Mouse (Mus musculus): ENCODE data around the gene Wdr11.

Wdr11 gene

DNA sequence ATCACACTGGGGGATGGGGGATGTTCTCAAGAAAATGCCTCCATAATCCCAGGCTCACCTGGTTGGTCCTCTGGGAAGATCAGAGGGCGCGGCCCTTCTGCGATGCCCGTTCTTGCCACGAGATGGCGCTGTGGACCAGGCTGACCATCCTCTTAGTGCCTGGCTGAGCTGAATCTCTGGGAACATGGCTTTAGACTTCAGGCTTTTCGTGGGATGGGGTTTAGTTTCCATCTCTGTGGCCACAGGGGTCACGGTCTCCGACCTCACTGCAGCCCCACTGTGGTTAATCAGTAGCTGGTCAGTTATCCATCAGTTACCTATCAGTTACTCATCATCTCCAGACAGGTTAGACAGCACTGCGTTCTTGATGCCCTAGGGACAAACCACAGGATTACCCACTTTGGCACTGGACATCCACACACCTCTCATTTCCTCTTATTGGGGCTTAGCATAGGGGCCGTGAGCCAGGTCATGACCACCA, 62.2 kb downstream of the Wdr11 start:
- peak; percentile 81 for DNase-seq (ENCODE audit: low spot score)

- no peak for DNase-seq (ENCODE audit: low spot score)
Observed at GRCm38 (mm10) chr7:129654923-129655322, 63.3 kb downstream of the Wdr11 start.

DNA sequence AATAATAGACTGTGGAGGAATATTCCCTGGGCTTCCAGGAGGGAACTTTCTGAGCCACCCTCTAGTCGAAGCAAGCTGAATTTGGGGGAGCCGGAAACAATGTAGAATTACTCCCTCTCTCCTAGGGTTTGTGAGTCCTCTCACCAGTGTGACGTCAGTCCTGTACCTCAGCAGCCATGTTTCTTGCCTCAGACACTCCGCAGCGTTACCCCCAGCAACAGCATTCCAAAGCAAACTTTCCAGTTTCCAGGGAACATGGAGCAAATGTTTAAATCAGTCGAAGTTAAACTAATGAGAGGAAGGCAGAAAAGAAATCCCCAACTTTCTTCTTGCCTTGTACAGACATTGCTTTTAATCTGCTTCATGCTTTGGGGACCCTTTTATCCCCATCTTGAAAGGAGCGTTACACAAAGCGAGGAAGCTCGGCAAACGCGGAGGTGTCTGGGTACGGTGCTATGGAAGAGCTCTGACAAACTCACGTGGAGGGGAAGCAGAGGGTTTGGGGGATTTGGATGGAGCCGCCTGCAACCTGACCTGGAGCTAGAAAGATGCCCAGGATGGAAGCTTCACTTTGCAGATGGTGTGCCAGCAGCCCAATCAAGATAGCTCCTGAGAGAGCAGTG, 64.1 kb downstream of the Wdr11 start:
- no peak for DNase-seq (ENCODE audit: low spot score)

- DNase-seq (ENCODE audit: low spot score) = no peak
Observed at GRCm38 (mm10) chr7:129657867-129658266, 66.2 kb downstream of the Wdr11 start.

DNA sequence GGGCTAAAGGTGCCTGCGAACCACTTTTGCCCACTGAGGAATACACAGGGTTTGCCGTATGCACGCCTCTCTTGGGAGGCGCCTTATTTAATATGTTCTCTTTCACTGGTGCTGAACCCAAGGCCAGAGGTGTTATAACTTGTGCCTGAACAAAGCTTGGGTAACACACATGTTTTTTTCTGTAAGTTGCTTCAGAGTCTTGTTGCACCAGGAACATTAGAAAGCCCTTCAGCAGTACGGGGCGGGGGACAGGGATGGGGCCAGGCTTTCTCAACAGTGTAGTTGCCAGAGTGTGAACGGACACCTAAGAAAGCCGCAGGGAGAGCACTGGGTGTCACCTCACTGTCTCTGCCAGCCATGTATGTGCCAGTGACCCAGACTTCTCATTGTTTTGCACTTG, 68.1 kb downstream of the Wdr11 start:
- no peak for DNase-seq (ENCODE audit: low spot score)

DNA sequence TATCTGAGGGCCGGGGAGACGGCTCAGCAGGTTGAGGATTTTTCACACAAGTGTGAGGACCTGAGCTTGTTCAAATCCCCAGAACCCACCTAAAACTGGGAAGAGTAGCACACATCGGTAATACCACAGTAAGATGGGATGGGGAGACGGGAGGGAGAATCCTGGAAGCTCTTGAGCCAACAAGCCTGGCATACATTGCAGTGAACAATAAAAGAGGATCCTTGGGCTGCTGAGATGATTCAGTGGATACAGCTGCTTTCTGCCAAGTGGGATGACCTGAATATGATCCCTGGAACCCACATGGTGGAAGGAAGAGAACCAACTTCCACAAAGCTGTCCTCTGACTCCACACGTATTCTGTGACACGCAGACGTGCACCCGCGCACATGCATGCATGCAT, 68.9 kb downstream of the Wdr11 start:
- DNase-seq (ENCODE audit: low spot score) = no peak

DNA sequence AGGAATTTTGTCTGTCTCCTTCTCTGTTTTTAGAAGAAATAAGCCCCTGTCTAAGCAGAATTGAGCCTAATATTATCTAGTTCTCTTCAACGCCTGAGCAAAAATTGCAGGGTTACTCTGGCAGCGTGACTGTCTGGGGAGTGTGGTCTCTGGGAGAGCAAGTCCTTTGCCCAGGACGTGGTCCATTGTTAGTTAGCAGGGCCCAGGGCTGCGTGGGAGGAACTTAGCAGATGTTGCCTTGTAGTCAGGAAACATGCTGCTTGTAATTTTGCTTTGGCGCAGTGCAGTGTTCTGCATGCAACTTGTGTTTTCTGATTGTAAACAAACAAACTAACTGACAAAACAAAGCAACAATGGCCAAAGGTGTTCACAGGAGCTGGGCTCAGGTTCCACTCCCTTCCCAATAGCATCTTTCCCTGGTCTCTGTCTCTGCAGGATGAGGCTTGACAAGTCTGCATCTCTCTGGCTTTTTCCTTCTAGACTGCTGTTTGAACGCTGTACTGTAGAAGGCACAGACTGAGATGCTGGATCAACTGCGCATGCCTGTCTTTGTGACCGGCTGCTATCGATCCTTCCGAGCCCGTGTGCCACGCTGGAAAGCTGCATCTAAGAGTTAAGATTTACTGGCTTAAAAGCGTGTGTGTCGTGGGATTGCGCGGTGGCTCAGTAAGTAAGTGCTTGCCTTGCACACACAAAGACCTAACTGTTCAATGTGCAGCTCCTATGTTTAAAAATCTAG, 70.6 kb downstream of the Wdr11 start:
- no peak for DNase-seq (ENCODE audit: low spot score)

- DNase-seq (ENCODE audit: low spot score) = peak; percentile 87
Observed at GRCm38 (mm10) chr7:129663781-129664505, 72.3 kb downstream of the Wdr11 start.

DNA sequence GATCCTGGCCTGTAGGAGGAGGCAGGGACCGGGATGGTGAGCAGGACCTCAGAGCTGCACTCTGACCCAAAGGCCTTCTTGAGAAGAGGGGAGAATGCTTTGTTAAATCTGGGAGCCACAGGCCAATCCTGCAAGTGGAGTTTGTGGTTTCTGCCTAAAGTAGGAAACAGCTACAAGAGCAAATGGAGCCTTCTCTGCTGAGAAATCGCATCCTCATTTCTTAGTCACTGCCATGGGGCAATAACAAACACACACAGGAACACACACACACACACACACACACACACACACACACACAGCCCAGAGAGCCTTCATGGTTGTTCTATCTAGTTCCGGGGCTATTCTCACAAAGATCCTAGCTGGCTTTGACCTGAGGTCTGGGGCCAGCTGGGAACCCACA, 73.7 kb downstream of the Wdr11 start:
- no peak for DNase-seq (ENCODE audit: low spot score)

DNA sequence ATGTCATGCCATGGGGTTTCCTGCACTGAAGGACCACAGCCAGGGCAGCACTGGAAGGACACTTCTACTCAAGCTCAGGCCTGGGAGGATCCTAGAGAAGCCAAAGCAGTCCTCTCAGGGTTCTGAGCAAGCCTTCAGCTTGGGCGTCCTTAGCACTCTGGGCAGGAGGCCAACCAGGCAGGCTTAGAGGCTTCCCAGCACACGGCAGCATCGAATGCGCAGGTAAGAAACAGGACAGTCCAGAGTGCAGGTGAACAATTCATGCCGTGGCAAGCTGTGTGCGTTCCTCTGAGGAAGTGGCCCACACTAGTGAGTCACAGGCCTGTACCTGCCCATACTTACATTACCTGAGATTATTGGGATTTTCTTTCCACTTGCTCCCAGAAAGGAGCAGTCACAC, 74.3 kb downstream of the Wdr11 start:
- DNase-seq (ENCODE audit: low spot score) = no peak

DNA sequence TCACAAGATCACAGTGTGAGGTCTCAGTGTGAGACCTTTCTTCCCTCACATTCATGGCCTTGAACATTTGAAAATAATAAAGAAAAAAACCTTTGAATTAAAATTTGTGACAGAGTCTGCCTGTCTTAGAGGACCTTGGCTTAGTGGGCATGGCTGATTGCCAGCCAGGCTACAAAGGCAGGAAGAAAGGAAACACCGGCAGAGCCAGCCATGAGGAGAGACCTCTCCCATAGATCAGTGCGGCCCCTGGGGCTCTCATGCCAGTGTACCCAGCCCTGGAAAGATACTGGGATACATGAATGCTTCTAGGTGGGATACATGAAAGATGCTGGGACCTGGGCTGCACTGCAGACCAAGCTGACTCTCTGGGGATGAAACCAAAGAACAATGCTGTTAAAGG, 74.9 kb downstream of the Wdr11 start:
- no peak for DNase-seq (ENCODE audit: low spot score)

- no peak for DNase-seq (ENCODE audit: low spot score)
Observed at GRCm38 (mm10) chr7:129670280-129670679, 78.6 kb downstream of the Wdr11 start.

DNA sequence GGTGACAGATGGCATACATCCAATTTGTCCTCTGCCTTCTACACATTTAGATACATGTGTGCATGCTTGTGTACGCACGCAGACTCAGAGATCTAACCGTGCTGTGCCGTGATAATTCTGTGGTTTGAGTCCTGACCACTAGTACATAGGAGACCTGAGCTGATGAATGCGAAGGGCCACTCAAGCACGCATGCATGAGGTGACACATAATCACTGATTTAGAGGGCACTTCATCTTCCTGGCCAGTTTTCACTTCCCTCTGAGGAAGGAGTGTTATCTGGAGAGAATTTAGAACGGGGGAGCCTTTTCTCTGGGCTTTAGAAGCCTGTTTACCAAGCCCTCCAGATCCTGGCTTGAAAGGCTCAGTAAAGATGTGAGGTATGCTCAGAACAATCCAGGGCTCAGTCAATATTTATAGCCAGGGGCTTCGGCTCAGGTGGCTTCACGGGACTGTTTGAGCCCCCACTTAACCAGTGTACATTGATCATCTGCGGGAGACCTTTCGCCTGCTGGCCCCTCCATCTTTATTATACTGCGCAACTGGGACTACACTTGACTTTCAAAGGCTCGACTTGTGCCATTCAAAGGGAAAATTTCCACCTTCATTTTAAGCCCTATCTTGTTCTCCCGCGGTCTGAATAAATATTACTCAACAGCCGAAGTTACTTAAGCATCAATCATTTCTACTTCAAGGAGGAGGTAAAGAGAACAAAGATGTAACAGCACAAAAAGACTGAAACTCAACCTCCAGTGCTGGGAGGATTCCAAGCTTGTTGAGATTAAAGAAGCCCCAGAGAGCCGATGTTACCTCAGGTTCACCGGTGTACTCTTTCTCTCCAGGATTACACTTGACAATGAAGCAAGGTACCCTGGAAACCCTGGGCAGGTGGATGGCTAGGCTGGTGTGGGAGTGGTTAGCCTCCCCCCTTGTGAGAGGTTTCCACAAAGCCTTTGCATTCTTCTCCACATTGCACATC, 80.3 kb downstream of the Wdr11 start:
- no peak for DNase-seq (ENCODE audit: low spot score)

GRCm38 (mm10) chr7:129673776-129674175, 82.1 kb downstream of the Wdr11 start:
- no peak for DNase-seq (ENCODE audit: low spot score)

- DNase-seq (ENCODE audit: low spot score) = no peak
Observed at GRCm38 (mm10) chr7:129674558-129674957, 82.9 kb downstream of the Wdr11 start.

GRCm38 (mm10) chr7:129675852-129676251, 84.2 kb downstream of the Wdr11 start:
- DNase-seq (ENCODE audit: low spot score) = no peak

GRCm38 (mm10) chr7:129677141-129677540, 85.5 kb downstream of the Wdr11 start:
- no peak for DNase-seq (ENCODE audit: low spot score)

- DNase-seq (ENCODE audit: low spot score) = no peak
Observed at GRCm38 (mm10) chr7:129678431-129678830, 86.8 kb downstream of the Wdr11 start.

GRCm38 (mm10) chr7:129678972-129679371, 87.3 kb downstream of the Wdr11 start:
- no peak for DNase-seq (ENCODE audit: low spot score)

DNA sequence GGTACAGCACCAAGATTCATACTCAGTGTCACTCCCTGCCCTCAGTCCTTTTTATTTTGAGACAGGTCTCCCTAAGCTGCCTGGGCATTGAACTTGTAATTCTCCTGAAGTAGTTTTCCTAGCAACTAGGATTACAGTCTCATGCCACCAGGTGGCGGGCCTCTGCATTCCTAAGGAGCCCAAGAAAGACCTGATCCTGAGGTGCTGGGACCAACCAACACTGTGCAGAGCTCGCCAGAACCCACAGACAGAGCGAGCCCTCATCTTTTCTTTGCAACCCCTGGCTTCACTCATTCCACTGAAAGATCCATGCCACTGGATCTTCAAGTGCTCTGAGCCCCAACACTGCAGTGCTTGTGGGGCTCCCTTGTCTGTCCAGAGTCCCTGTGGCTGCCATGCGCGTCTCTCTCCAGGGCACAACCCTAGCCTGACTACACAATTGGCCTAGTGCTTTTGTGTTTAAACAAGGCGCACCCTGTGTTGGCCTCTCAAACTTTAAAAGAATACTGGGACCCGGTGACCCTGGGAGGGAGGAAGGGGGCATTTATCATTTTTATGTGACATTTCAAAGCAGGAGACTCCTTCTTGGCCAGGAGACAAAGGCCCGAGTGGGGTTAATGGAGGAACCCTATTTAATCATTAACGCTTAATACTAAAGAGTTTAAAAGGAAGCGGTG, 89.0 kb downstream of the Wdr11 start:
- DNase-seq (ENCODE audit: low spot score) = peak; percentile 73

GRCm38 (mm10) chr7:129682525-129682924, 90.9 kb downstream of the Wdr11 start:
- peak; percentile 73 for DNase-seq (ENCODE audit: low spot score)
